27 mouse cellular contexts compared by ENCODE assay signal in the genomic region with DNA sequence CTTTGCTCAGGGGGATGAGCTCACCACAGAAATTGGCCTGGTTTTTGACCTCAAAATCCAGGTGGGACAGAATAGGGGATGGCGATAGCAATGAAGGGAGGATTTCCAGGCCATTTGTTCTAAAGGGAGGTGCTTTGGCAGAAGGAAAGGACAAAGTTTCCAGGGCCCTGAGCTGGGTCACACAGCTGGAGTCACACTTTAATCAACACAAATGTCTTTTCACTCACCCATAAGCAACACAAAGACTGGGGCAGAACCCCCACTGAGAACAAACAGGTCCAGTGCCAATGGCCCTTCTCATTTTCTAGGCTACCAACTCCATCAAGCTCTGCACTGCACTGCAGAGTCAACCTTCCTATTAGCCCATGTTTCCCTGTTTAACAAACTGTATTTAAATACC.
A peak's percentile ranks its signal among the peaks of the same experiment; 100 is the strongest.
DNase-seq lines count a peak whose midpoint lies in the region; ATAC-seq and TF ChIP-seq lines count a peak whose summit lies in the region.
"Had no signal": no experiment of that assay in that cellular context is flagged by ENCODE, and none has a peak within 500 bp of the region (broad histone marks: within the 10 kb centered on the region; RNA-seq: fewer than 3 reads in every experiment).

No protein-coding gene starts in this region.

- peaks cover 8% of the 10 kb centered on the region for H3K4me1 ChIP-seq in midbrain, embryonic 10.5 days
- H3K4me1 ChIP-seq in midbrain, postnatal 0 days (ENCODE audit: insufficient read depth, low read length) = no peaks in the 10 kb centered on the region
- H3K4me1 ChIP-seq in cortical plate, adult 2 months (ENCODE audit: control insufficient read depth, insufficient read depth, low read length) = peaks cover 3% of the 10 kb centered on the region
- H3K4me1 ChIP-seq in hindbrain, embryonic 16.5 days (ENCODE audit: control insufficient read depth, insufficient read depth, low read depth, low read length) = no peaks in the 10 kb centered on the region
- H3K4me1 ChIP-seq: embryonic facial prominence, embryonic 12.5 days; forebrain, embryonic 12.5 days; heart, embryonic 12.5 days; kidney, embryonic 15.5 days; liver, embryonic 13.5 days; neural tube, embryonic 12.5 days had no signal

- 4% methylated on average over 1 of the region's 1 CpGs for WGBS in midbrain, embryonic 10.5 days
- 13% methylated on average over 1 of the region's 1 CpGs for WGBS in midbrain, postnatal 0 days
- WGBS in hindbrain, embryonic 16.5 days = 24% methylated on average over 1 of the region's 1 CpGs

- no peak overlapping the region for H3K4me3 ChIP-seq in midbrain, embryonic 10.5 days
- H3K4me3 ChIP-seq in midbrain, postnatal 0 days (ENCODE audit: low read depth, low read length) = no peak overlapping the region
- H3K4me3 ChIP-seq in cortical plate, adult 2 months (ENCODE audit: insufficient read depth, low read length) = no peak overlapping the region
- H3K4me3 ChIP-seq in hindbrain, embryonic 16.5 days (ENCODE audit: low read length) = no peak overlapping the region
- H3K4me3 ChIP-seq: embryonic facial prominence, embryonic 12.5 days; erythroblast, embryonic 14.5 days; forebrain, embryonic 12.5 days; heart, embryonic 12.5 days; hindbrain, embryonic 10.5 days; kidney, embryonic 15.5 days; left cerebral cortex, adult 2 months; liver, embryonic 13.5 days; neural tube, embryonic 12.5 days had no signal

- no peaks in the 10 kb centered on the region for H3K9me3 ChIP-seq in midbrain, embryonic 10.5 days (replicated peaks)
- H3K9me3 ChIP-seq in midbrain, postnatal 0 days (ENCODE audit: low read length) = no peaks in the 10 kb centered on the region
- no peaks in the 10 kb centered on the region for H3K9me3 ChIP-seq in hindbrain, embryonic 16.5 days (ENCODE audit: control insufficient read depth, low read length)
- H3K9me3 ChIP-seq: embryonic facial prominence, embryonic 12.5 days; forebrain, embryonic 12.5 days; heart, embryonic 12.5 days; hindbrain, embryonic 10.5 days; kidney, embryonic 15.5 days; liver, embryonic 13.5 days; neural tube, embryonic 12.5 days had no signal

- H3K27ac ChIP-seq in midbrain, embryonic 10.5 days (replicated peaks) = no peak overlapping the region
- no peak overlapping the region for H3K27ac ChIP-seq in midbrain, postnatal 0 days (ENCODE audit: low read depth, low read length)
- 0 out of 2 replicates have a peak overlapping the region, but pooled peaks have one; percentile 3 for H3K27ac ChIP-seq in cortical plate, adult 2 months (ENCODE audit: insufficient read depth, low read length)
- H3K27ac ChIP-seq in hindbrain, embryonic 16.5 days (ENCODE audit: low read depth, low read length) = no peak overlapping the region
- H3K27ac ChIP-seq: embryonic facial prominence, embryonic 12.5 days; forebrain, embryonic 12.5 days; hindbrain, embryonic 10.5 days; hindbrain, postnatal 0 days; kidney, embryonic 15.5 days; left cerebral cortex, adult 2 months; liver, embryonic 13.5 days; neural tube, embryonic 12.5 days had no signal

- ATAC-seq in cerebellum, adult (ENCODE audit: insufficient number of reproducible peaks, low FRiP score, low TSS enrichment) = no peak
- no peak for ATAC-seq in midbrain, postnatal 0 days (ENCODE audit: low FRiP score)
- ATAC-seq in hindbrain, embryonic 16.5 days = no peak
- ATAC-seq: activated CD4-positive, CD25-positive, alpha-beta regulatory T cell, adult 4 months; hindbrain, postnatal 0 days; intestine, embryonic 16.5 days had no signal

- H3K36me3 ChIP-seq in midbrain, embryonic 10.5 days = no peaks in the 10 kb centered on the region
- no peaks in the 10 kb centered on the region for H3K36me3 ChIP-seq in midbrain, postnatal 0 days (ENCODE audit: insufficient read depth, low read length)
- no peaks in the 10 kb centered on the region for H3K36me3 ChIP-seq in hindbrain, embryonic 16.5 days (ENCODE audit: control insufficient read depth, insufficient read depth, low read length)
- H3K36me3 ChIP-seq: embryonic facial prominence, embryonic 12.5 days; forebrain, embryonic 12.5 days; heart, embryonic 12.5 days; hindbrain, embryonic 10.5 days; kidney, embryonic 15.5 days; liver, embryonic 13.5 days; neural tube, embryonic 12.5 days had no signal

- H3K4me2 ChIP-seq in midbrain, postnatal 0 days (ENCODE audit: low read depth, low read length, poor library complexity, severe bottlenecking) = no peak overlapping the region
- H3K4me2 ChIP-seq in hindbrain, embryonic 16.5 days (ENCODE audit: low read length) = no peak overlapping the region
- H3K4me2 ChIP-seq: embryonic facial prominence, embryonic 12.5 days; forebrain, embryonic 12.5 days; heart, embryonic 12.5 days; kidney, embryonic 15.5 days; liver, embryonic 13.5 days; lung, embryonic 14.5 days; neural tube, embryonic 12.5 days had no signal

- H3K9ac ChIP-seq in midbrain, postnatal 0 days (replicated peaks; ENCODE audit: low read length, poor library complexity, severe bottlenecking) = no peak overlapping the region
- no peak overlapping the region for H3K9ac ChIP-seq in hindbrain, embryonic 16.5 days (ENCODE audit: low read depth, low read length)
- H3K9ac ChIP-seq: embryonic facial prominence, embryonic 12.5 days; forebrain, embryonic 12.5 days; heart, embryonic 12.5 days; kidney, embryonic 15.5 days; liver, embryonic 13.5 days; lung, embryonic 14.5 days; neural tube, embryonic 12.5 days had no signal

- no peak for TF ChIP-seq CTCF in midbrain, postnatal 0 days (IDR thresholded peaks at IDR 0.05)
- TF ChIP-seq CTCF in cortical plate, adult 2 months (IDR thresholded peaks at IDR 0.05; ENCODE audit: extremely low read depth, insufficient read depth, low read length) = no peak

- peak; percentile 29 for DNase-seq in cerebellum, adult 11 months
- peak; percentile 11 for DNase-seq in midbrain, embryonic 10.5 days (ENCODE audit: low spot score)
- no peak for DNase-seq in midbrain, postnatal 0 days (ENCODE audit: low spot score)
- DNase-seq in urinary bladder, adult 18-20 months (ENCODE audit: low spot score in 2 of 2) = no peak
- DNase-seq: adrenal gland, postnatal 10 days; heart, postnatal 10 days; kidney, postnatal 36 days; liver, embryonic 13.5 days; lung, embryonic 14.5 days; midbrain, embryonic 14.5 days; right cerebral cortex, adult 18-20 months; right cerebral cortex, postnatal 4 days; thymus, postnatal 25 days had no signal

- TF ChIP-seq POLR2A in cortical plate, adult 2 months (IDR thresholded peaks at IDR 0.05; ENCODE audit: extremely low read depth, insufficient read depth, low read length) = no peak

- H3K27me3 ChIP-seq in midbrain, embryonic 10.5 days (ENCODE audit: low read depth, poor library complexity, severe bottlenecking) = no peaks in the 10 kb centered on the region
- no peaks in the 10 kb centered on the region for H3K27me3 ChIP-seq in midbrain, postnatal 0 days (ENCODE audit: insufficient read depth, low read length)
- H3K27me3 ChIP-seq in hindbrain, embryonic 16.5 days (replicated peaks; ENCODE audit: control insufficient read depth, insufficient read depth, low read length) = no peaks in the 10 kb centered on the region
- H3K27me3 ChIP-seq: embryonic facial prominence, embryonic 12.5 days; forebrain, embryonic 12.5 days; heart, embryonic 12.5 days; kidney, embryonic 15.5 days; liver, embryonic 13.5 days; neural tube, embryonic 12.5 days had no signal

Comparison
In these comparisons a context has a peak if more than half of its experiments do, and no peak if none do; other contexts are left out.
1. DNase-seq: peak in cerebellum, adult 11 months (single experiment) and midbrain, embryonic 10.5 days (single experiment); none in midbrain, postnatal 0 days (single experiment) and urinary bladder, adult 18-20 months (0 of 2).